Mouse (Mus musculus): ENCODE measurements around the gene Mroh2a. TPM values are rescaled to one million over a fixed set of nuclear protein-coding genes. Genes with fewer than 3 reads are reported as not detected.
A peak's percentile ranks its signal among the peaks of the same experiment; 100 is the strongest.

Gene Mroh2a
- polyA plus RNA-seq, 2 experiments from 2014 or later, result 1.4 to 2.5 TPM

- ATAC-seq, result no peak
Observed at GRCm38 (mm10) chr1:88260114-88260513, 33.3 kb downstream of the Mroh2a start.

DNA sequence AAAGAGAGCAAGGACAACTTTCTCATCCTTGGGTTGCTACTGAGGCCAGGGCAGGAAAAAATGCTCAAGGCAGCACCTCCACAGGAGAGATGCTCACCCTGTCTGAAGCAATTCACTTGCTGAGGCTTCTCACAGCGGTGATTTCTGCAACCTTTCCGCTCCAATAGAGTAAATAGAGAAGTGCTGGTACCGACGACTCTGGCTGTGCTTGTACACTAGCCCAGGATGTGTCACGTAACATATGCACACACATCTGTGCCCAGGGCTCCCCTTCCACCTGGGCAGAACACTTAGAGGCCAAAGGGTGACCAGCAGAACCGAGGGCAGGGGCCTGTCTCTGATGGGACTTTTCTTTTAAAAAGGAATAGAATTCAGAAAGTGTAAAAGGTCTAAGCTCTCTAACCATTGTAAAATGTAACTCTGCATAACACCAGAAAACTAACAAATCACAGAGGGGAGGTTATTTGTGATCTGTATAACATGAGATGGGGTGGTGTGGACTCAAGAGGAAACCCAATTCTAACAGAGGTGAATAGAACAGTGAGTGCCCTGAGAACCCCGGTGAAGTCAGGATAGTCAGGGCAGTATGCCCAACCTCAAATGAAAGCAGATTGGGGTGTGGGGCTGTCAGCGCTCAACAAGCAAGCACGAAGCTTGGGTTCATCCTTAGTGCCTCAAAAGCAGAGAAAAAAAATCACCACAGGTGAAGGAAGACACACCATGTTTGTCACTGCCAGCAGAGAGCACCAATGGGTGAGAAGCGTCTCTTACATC is 34.0 kb downstream of the Mroh2a start:
- ATAC-seq, result no peak

GRCm38 (mm10) chr1:88261706-88262105 is 34.9 kb downstream of the Mroh2a start:
- ATAC-seq, result no peak

- ATAC-seq, result peak; percentile 4
Observed at GRCm38 (mm10) chr1:88262255-88262654, 35.5 kb downstream of the Mroh2a start.

- no peak for ATAC-seq
Observed at GRCm38 (mm10) chr1:88262961-88263360, 36.2 kb downstream of the Mroh2a start.

GRCm38 (mm10) chr1:88263778-88264177 is 37.0 kb downstream of the Mroh2a start:
- ATAC-seq, result no peak

DNA sequence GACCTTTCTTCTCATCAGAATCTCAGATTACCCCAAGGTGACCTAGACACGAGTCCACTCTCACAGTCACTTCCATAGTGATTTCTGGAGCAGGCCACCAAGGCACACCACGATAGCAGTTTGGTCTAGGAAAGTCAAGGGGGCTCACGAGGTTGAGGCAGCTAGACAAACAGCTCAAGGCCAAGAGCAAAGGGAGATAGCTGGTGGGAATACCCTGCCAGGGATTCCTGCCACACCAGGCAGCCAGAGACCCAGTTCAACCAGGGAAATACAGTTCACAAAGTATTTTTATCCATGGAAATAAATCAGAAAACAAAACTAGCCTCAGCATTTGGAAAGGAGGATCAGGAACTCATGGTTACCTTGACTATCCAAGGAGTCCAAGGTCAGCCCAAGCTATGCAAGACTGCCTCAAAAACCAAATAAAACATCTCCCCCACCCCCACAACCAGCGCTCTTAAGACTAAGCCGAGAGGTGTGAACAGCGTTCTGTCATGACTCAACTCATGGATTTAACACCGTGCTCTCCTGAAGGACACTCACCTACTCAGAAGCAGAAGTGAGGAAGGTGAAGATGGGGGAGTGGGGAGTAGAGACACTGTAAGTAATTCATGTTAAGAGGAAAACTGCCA is 37.6 kb downstream of the Mroh2a start:
- no peak for ATAC-seq

DNA sequence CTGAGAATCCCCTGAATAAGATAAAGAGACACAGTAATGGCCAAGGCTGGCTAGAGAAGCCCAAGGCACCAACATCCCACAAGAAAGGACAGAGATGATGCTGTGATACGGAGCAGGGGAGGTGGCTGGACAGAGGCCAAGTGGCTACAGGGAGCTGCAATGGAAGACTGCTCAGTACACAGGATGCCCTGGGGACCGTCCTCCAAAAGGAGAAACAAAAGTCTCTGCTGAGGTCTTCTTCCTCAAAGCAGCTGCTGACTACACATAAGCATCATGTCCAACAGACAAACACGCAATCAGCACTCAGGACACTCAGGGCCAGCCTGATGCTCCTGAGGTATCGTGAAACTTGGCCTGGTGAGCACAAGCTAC is 38.1 kb downstream of the Mroh2a start:
- ATAC-seq, result no peak

- ATAC-seq, result no peak
Observed at GRCm38 (mm10) chr1:88266123-88266522, 39.3 kb downstream of the Mroh2a start.

GRCm38 (mm10) chr1:88267489-88267888 is 40.7 kb downstream of the Mroh2a start:
- ATAC-seq, result peak; percentile 21

GRCm38 (mm10) chr1:88268070-88268469 is 41.3 kb downstream of the Mroh2a start:
- no peak for ATAC-seq

- ATAC-seq, result no peak
Observed at GRCm38 (mm10) chr1:88269539-88270309, 42.9 kb downstream of the Mroh2a start.

DNA sequence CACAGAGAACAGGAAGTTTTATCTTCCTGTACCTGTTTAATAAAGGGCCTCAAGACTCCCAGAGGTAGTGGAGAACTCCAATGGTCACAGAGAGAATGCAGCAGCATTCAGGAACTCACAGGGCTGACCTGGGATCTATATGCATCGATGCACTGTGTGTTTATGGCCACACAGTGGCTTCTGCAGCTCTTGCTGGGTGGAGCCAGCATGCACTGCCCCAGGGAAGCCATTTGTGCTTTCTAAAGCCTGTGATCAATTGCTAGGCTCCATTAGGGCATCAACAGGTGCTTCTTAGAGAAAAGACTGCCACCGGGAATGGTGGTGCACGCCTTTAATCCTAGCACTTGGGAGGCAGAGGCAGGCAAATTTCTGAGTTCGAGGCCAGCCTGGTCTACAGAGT is 46.1 kb downstream of the Mroh2a start:
- ATAC-seq, result no peak

- no peak for ATAC-seq
Observed at GRCm38 (mm10) chr1:88273326-88273725, 46.5 kb downstream of the Mroh2a start.

GRCm38 (mm10) chr1:88273832-88274231 is 47.0 kb downstream of the Mroh2a start:
- no peak for ATAC-seq

DNA sequence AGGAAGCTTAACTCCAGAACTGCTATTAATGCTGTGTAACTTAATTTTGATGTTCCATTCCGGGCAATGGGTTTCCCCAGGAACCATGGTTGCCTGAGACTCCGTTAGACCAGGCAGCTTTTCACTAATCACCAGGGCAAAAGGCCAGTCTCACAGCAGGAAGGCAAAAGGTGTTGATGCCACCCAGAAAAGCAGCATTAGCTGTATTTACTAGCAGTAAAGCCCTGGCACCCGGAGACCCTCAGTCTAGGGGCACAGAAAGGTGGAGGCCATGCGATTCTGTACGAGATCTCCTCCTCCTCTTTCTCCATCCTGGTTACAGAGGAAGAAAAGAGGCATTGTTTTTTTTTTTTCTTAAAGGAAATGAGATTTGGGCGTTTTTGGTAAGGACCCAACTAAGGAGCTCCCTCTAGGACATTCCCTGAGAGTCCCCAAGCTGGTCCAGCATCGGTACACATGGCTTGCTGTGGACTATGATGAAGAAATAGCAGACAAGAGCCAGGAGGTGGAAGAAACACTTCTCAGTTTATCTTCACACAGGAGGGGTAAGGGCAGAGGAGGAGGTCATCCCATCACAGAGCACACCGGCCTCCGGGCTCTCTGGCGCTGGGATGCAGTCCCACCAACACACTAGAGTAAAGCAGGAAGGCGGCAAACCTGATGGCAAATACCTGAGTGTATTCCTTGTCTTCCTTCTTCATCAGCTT is 47.7 kb downstream of the Mroh2a start:
- ATAC-seq, result no peak

GRCm38 (mm10) chr1:88275078-88275680 is 48.4 kb downstream of the Mroh2a start:
- ATAC-seq, result no peak

GRCm38 (mm10) chr1:88275698-88276523 is 49.1 kb downstream of the Mroh2a start:
- ATAC-seq, result no peak

DNA sequence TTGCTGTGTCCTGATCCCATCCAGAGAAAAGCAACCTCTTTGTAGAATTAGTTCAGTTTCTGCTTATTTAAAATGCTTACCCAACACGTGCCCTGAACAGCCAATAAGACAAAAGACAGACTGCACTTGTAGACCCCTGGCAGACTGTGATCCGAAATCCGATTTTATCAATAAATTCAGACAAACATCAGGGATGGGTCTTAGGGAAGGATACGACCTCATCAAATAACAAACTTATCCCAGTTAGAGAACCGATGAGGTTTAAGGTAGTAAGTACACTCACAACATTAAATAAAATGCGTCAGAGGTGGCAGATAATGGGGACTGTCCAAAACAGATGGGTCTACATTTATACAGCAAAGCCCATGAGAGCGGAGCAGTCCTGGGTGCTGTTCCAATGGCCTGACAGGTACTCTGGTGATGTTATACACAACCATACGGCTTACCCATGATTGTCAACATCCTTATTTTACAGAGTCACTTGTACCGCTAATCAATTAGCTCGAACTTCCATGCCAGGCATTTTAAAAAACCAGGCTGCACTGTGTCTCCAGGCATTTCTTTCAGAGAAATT is 49.8 kb downstream of the Mroh2a start:
- peak; percentile 11 for ATAC-seq

DNA sequence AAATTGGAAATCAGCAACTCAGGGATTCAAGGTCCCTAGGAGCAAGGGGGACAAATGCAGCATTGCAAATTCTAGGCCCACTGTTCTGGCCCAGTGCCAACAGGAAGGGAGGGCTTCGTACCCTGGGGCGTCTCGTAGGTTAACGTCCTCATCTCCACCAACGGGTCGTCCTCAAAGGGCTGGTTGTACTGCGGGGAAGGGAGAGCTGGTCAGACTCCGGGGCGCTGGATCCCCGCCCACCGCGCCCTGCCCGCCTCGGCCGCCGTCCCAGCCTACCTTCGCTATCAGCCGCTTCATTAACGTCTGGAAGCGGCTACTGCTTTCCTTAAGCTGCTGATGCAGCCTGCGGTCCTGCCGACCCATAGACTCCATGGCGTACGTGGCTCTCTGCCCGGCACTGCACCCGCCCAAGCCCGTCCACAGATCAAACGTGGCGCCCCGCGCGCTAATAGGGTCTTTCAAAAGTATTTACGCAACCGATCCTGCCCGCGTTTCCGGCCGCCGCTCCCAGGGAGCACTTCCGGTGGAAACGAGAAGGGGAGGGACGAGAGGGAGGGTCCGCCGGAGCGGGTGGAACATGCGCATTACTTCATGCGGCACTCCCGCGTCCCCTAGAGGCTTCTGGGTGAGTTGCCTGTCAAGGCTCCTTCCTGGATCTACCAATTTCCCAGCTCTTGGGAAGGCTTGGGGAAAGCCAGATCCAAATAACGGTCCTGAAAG is 50.5 kb downstream of the Mroh2a start, which contains the start of the genes Hjurp and Trpm8:
Hjurp (minus strand) TSS at position 536 of the 720 bp plus-strand sequence.
Trpm8 (plus strand) TSS at position 564 of the 720 bp plus-strand sequence.
- peak; percentile 89 for ATAC-seq
